Comparison of ENCODE assay signal across 15 mouse cellular contexts in genomic region chr1:148690085-148690484, GRCm38 (mm10).
DNase-seq lines count a peak whose midpoint lies in the region; ATAC-seq and TF ChIP-seq lines count a peak whose summit lies in the region.
"Had no signal": no experiment of that assay in that cellular context is flagged by ENCODE, and none has a peak within 500 bp of the region (broad histone marks: within the 10 kb centered on the region; RNA-seq: fewer than 3 reads in every experiment).

No protein-coding gene starts in this region.

- TF ChIP-seq CTCF in midbrain, postnatal 0 days (IDR thresholded peaks at IDR 0.05): no peak

- H3K27ac ChIP-seq in forebrain, embryonic 13.5 days: peak overlapping the region; percentile 12; the same call in 1 of the 2 replicates
- no peak overlapping the region for H3K27ac ChIP-seq in forebrain, embryonic 10.5 days
- H3K27ac ChIP-seq in forebrain, embryonic 14.5 days (ENCODE audit: low read depth, low read length): no peak overlapping the region; the same call in 1 of the 2 replicates
- no peak overlapping the region for H3K27ac ChIP-seq in hindbrain, embryonic 14.5 days
- no peak overlapping the region for H3K27ac ChIP-seq in midbrain, postnatal 0 days (ENCODE audit: low read depth, low read length)
- H3K27ac ChIP-seq in heart, embryonic 11.5 days (ENCODE audit: low read depth, low read length): no peak overlapping the region
- H3K27ac ChIP-seq: limb, embryonic 15.5 days had no signal

- H3K4me1 ChIP-seq in forebrain, embryonic 13.5 days: peaks cover 7% of the 10 kb centered on the region; the same call in 1 of the 2 replicates
- H3K4me1 ChIP-seq in forebrain, embryonic 10.5 days: no peaks in the 10 kb centered on the region
- 0 out of 2 replicates have a peak, but pooled peaks cover 3% of the 10 kb centered on the region for H3K4me1 ChIP-seq in forebrain, embryonic 14.5 days (ENCODE audit: control insufficient read depth, insufficient read depth, low read length)
- no peaks in the 10 kb centered on the region for H3K4me1 ChIP-seq in hindbrain, embryonic 14.5 days (replicated peaks; ENCODE audit: control insufficient read depth, insufficient read depth, low read length)
- H3K4me1 ChIP-seq in midbrain, postnatal 0 days (ENCODE audit: insufficient read depth, low read length): no peaks in the 10 kb centered on the region
- H3K4me1 ChIP-seq in heart, embryonic 11.5 days (ENCODE audit: control insufficient read depth, insufficient read depth, low read length): no peaks in the 10 kb centered on the region
- H3K4me1 ChIP-seq: heart, embryonic 12.5 days; limb, embryonic 15.5 days had no signal

- ATAC-seq in forebrain, embryonic 13.5 days: peak; percentile 68; the same call in 1 of the 2 replicates
- ATAC-seq in forebrain, embryonic 14.5 days: peak; percentile 77
- peak; percentile 60; the same call in 1 of the 2 replicates for ATAC-seq in hindbrain, embryonic 14.5 days (ENCODE audit: low FRiP score)
- ATAC-seq in midbrain, postnatal 0 days (ENCODE audit: low FRiP score): no peak
- ATAC-seq in heart, embryonic 11.5 days (replicated peaks; ENCODE audit: insufficient number of reproducible peaks, low FRiP score, low TSS enrichment): no peak
- ATAC-seq: inflammation-experienced regulatory T-cells, adult 6 months; lung, postnatal 0 days had no signal

- no peak for DNase-seq in forebrain, embryonic 10.5 days (ENCODE audit: extremely low spot score, low spot score)
- peak; percentile 69 for DNase-seq in forebrain, embryonic 14.5 days (ENCODE audit: low spot score)
- no peak for DNase-seq in hindbrain, embryonic 14.5 days (ENCODE audit: low spot score)
- DNase-seq in midbrain, postnatal 0 days (ENCODE audit: low spot score): peak; percentile 17
- no peak for DNase-seq in heart, postnatal 4 days
- DNase-seq: heart, postnatal 14 days; kidney, adult 2 months; kidney, postnatal 10 days; thymus, postnatal 25 days had no signal

- H3K9ac ChIP-seq in forebrain, embryonic 13.5 days: no peak overlapping the region
- no peak overlapping the region for H3K9ac ChIP-seq in forebrain, embryonic 14.5 days (ENCODE audit: low read length)
- no peak overlapping the region for H3K9ac ChIP-seq in hindbrain, embryonic 14.5 days
- H3K9ac ChIP-seq in midbrain, postnatal 0 days (replicated peaks; ENCODE audit: low read length, poor library complexity, severe bottlenecking): no peak overlapping the region
- no peak overlapping the region for H3K9ac ChIP-seq in heart, embryonic 11.5 days (ENCODE audit: low read depth, low read length)
- H3K9ac ChIP-seq: heart, embryonic 12.5 days; limb, embryonic 15.5 days had no signal

- H3K4me3 ChIP-seq in forebrain, embryonic 13.5 days: no peak overlapping the region
- no peak overlapping the region for H3K4me3 ChIP-seq in forebrain, embryonic 10.5 days
- H3K4me3 ChIP-seq in forebrain, embryonic 14.5 days (ENCODE audit: low read depth, low read length): no peak overlapping the region
- H3K4me3 ChIP-seq in hindbrain, embryonic 14.5 days (replicated peaks; ENCODE audit: low read length): no peak overlapping the region
- H3K4me3 ChIP-seq in midbrain, postnatal 0 days (ENCODE audit: low read depth, low read length): no peak overlapping the region
- H3K4me3 ChIP-seq in heart, embryonic 11.5 days (ENCODE audit: low read depth, low read length): no peak overlapping the region
- H3K4me3 ChIP-seq: heart, embryonic 12.5 days; limb, embryonic 15.5 days had no signal

- no peaks in the 10 kb centered on the region for H3K27me3 ChIP-seq in forebrain, embryonic 13.5 days
- no peaks in the 10 kb centered on the region for H3K27me3 ChIP-seq in forebrain, embryonic 10.5 days (ENCODE audit: poor library complexity, severe bottlenecking)
- H3K27me3 ChIP-seq in forebrain, embryonic 14.5 days (replicated peaks; ENCODE audit: control insufficient read depth, insufficient read depth, low read length): no peaks in the 10 kb centered on the region
- no peaks in the 10 kb centered on the region for H3K27me3 ChIP-seq in hindbrain, embryonic 14.5 days (ENCODE audit: control insufficient read depth, insufficient read depth, low read length)
- H3K27me3 ChIP-seq in midbrain, postnatal 0 days (ENCODE audit: insufficient read depth, low read length): no peaks in the 10 kb centered on the region
- H3K27me3 ChIP-seq in heart, embryonic 11.5 days (ENCODE audit: control insufficient read depth, insufficient read depth, low read length): no peaks in the 10 kb centered on the region
- H3K27me3 ChIP-seq: heart, embryonic 12.5 days; limb, embryonic 15.5 days had no signal

- H3K36me3 ChIP-seq in forebrain, embryonic 13.5 days (ENCODE audit: poor library complexity, severe bottlenecking): no peaks in the 10 kb centered on the region
- H3K36me3 ChIP-seq in forebrain, embryonic 10.5 days (replicated peaks): no peaks in the 10 kb centered on the region
- H3K36me3 ChIP-seq in forebrain, embryonic 14.5 days (ENCODE audit: control insufficient read depth, insufficient read depth, low read length): no peaks in the 10 kb centered on the region
- no peaks in the 10 kb centered on the region for H3K36me3 ChIP-seq in hindbrain, embryonic 14.5 days (replicated peaks; ENCODE audit: control insufficient read depth, insufficient read depth)
- H3K36me3 ChIP-seq in midbrain, postnatal 0 days (ENCODE audit: insufficient read depth, low read length): no peaks in the 10 kb centered on the region
- no peaks in the 10 kb centered on the region for H3K36me3 ChIP-seq in heart, embryonic 11.5 days (ENCODE audit: control insufficient read depth, insufficient read depth, low read length)
- H3K36me3 ChIP-seq: heart, embryonic 12.5 days; limb, embryonic 15.5 days had no signal

- H3K4me2 ChIP-seq in forebrain, embryonic 13.5 days: no peak overlapping the region
- no peak overlapping the region for H3K4me2 ChIP-seq in forebrain, embryonic 14.5 days (ENCODE audit: low read length)
- H3K4me2 ChIP-seq in hindbrain, embryonic 14.5 days (replicated peaks): no peak overlapping the region
- no peak overlapping the region for H3K4me2 ChIP-seq in midbrain, postnatal 0 days (ENCODE audit: low read depth, low read length, poor library complexity, severe bottlenecking)
- no peak overlapping the region for H3K4me2 ChIP-seq in heart, embryonic 11.5 days
- H3K4me2 ChIP-seq: heart, embryonic 12.5 days; limb, embryonic 15.5 days had no signal

- 23% methylated on average over 2 of the region's 2 CpGs for WGBS in forebrain, embryonic 13.5 days
- 73% methylated on average over 2 of the region's 2 CpGs for whole genome bisulfite sequencing in forebrain, embryonic 10.5 days
- 24% methylated on average over 2 of the region's 2 CpGs for WGBS in forebrain, embryonic 14.5 days
- 33% methylated on average over 2 of the region's 2 CpGs for WGBS in hindbrain, embryonic 14.5 days
- WGBS in midbrain, postnatal 0 days: 19% methylated on average over 2 of the region's 2 CpGs
- WGBS in heart, embryonic 11.5 days (ENCODE audit: insufficient replicate concordance): 69% methylated on average over 2 of the region's 2 CpGs

- no peaks in the 10 kb centered on the region for H3K9me3 ChIP-seq in forebrain, embryonic 13.5 days (replicated peaks)
- no peaks in the 10 kb centered on the region for H3K9me3 ChIP-seq in forebrain, embryonic 10.5 days
- no peaks in the 10 kb centered on the region for H3K9me3 ChIP-seq in forebrain, embryonic 14.5 days (replicated peaks; ENCODE audit: control insufficient read depth, low read length)
- no peaks in the 10 kb centered on the region for H3K9me3 ChIP-seq in hindbrain, embryonic 14.5 days (ENCODE audit: control insufficient read depth, low read length)
- no peaks in the 10 kb centered on the region for H3K9me3 ChIP-seq in midbrain, postnatal 0 days (ENCODE audit: low read length)
- H3K9me3 ChIP-seq in heart, embryonic 11.5 days (replicated peaks; ENCODE audit: control insufficient read depth, low read length): no peaks in the 10 kb centered on the region
- H3K9me3 ChIP-seq: heart, embryonic 12.5 days; limb, embryonic 15.5 days had no signal

Comparison
In these comparisons a context has a peak if more than half of its experiments do, and no peak if none do; other contexts are left out.
1. DNase-seq: peak in forebrain, embryonic 14.5 days (single experiment) and midbrain, postnatal 0 days (single experiment); none in forebrain, embryonic 10.5 days (single experiment), hindbrain, embryonic 14.5 days (single experiment) and heart, postnatal 4 days (single experiment).
2. ATAC-seq: peak in forebrain, embryonic 13.5 days (single experiment), forebrain, embryonic 14.5 days (single experiment) and hindbrain, embryonic 14.5 days (single experiment); none in midbrain, postnatal 0 days (single experiment) and heart, embryonic 11.5 days (single experiment).